Mouse (Mus musculus): Measurements from ENCODE around the gene Gm49776. TPM values are rescaled to one million over a fixed set of nuclear protein-coding genes. Genes with fewer than 3 reads are reported as not detected.

Gene Gm49776
- polyA plus RNA-seq, 1 experiment: not detected

DNA sequence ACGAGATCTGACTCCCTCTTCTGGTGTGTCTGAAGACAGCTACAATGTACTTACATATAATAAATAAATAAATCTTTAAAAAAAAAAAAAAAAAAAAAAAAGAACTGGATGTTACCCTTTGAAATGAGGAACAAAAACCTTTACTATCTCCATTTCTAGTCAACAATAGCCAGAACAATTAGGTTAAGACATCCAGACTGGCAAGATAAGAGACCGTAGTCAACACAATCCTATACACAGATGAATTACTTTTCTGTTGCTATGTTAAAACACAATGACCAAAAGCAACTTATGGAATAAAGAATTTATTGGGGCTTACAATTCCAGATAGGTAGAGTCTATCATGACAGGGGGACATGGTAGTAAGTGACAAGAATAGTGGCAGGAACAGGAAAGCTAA is 6.9 kb upstream of the Gm49776 start:
- no peak for TF ChIP-seq CTCF (IDR thresholded peaks at IDR 0.05; ENCODE audit: borderline replicate concordance, control insufficient read depth, extremely low read depth, insufficient read depth, low read length, poor library complexity)
- no peak for TF ChIP-seq POLR2A (IDR thresholded peaks at IDR 0.05; ENCODE audit: control insufficient read depth, extremely low read depth, insufficient read depth, low read length, poor library complexity)
- Histone ChIP-seq H3K27me3 (ENCODE audit: control insufficient read depth, insufficient read depth, low read length) (no peaks in the 10 kb centered on the region), H3K36me3 (ENCODE audit: control insufficient read depth, insufficient read depth, low read length) (peaks cover 81% of the 10 kb centered on the region), H3K4me1 (replicated peaks; ENCODE audit: control insufficient read depth, insufficient read depth, low read length) (no peaks in the 10 kb centered on the region), H3K4me3 (ENCODE audit: control insufficient read depth, insufficient read depth, low read length) (no peak overlapping the region), H3K27ac (ENCODE audit: control insufficient read depth, insufficient read depth, low read length) (no peak overlapping the region)
- WGBS: 94% methylated on average over 2 of the region's 2 CpGs
- DNase-seq: no peak

DNA sequence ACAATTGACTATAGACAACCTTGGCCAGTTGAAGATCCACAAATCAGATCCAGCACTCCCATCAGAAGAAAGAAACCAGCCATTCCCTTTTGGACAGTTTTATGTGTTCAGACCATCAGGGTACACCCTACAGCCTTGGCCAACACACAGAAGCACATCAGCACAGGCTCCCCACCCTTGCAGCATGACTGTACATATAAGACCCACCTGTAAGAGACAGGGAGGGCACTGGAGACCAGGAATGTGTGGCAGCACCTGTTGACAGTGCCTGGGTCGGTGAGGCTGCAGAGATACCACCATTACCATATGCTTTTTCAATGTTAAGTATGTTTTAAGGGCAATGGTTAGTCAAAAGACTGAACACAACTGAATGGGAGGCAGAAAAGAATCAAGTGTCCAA is 4.3 kb downstream of the Gm49776 start:
- TF ChIP-seq CTCF (IDR thresholded peaks at IDR 0.05; ENCODE audit: borderline replicate concordance, control insufficient read depth, extremely low read depth, insufficient read depth, low read length, poor library complexity) (no peak), POLR2A (IDR thresholded peaks at IDR 0.05; ENCODE audit: control insufficient read depth, extremely low read depth, insufficient read depth, low read length, poor library complexity) (no peak)
- 87% methylated on average over 1 of the region's 1 CpGs for WGBS
- no peak for DNase-seq
- Histone ChIP-seq H3K27ac (ENCODE audit: control insufficient read depth, insufficient read depth, low read length) (no peak overlapping the region), H3K36me3 (ENCODE audit: control insufficient read depth, insufficient read depth, low read length) (peaks cover 70% of the 10 kb centered on the region), H3K4me3 (ENCODE audit: control insufficient read depth, insufficient read depth, low read length) (no peak overlapping the region), H3K4me1 (replicated peaks; ENCODE audit: control insufficient read depth, insufficient read depth, low read length) (peaks cover 12% of the 10 kb centered on the region), H3K27me3 (ENCODE audit: control insufficient read depth, insufficient read depth, low read length) (no peaks in the 10 kb centered on the region)

DNA sequence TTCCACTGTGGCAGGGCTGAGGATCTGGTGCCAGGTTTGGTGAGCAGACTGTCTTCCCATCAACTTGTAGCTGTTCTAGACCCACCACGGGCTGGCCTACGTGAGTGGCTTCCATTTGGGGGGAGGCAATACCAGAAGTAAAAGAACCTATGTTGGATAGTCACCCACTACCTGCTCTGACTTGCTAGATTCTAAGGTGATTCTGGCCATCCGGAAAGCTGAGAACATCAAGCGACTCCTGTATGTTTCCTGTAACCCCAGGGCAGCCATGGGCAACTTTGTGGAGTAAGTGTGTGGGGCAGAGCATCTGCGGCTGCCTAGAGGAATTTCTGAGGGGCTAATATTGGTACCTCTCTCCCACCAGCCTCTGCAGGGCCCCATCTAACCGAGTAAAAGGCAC is 5.4 kb downstream of the Gm49776 start:
- 86% methylated on average over 6 of the region's 6 CpGs for WGBS
- Histone ChIP-seq H3K36me3 (ENCODE audit: control insufficient read depth, insufficient read depth, low read length) (peaks cover 59% of the 10 kb centered on the region), H3K27ac (ENCODE audit: control insufficient read depth, insufficient read depth, low read length) (no peak overlapping the region), H3K4me3 (ENCODE audit: control insufficient read depth, insufficient read depth, low read length) (no peak overlapping the region), H3K4me1 (replicated peaks; ENCODE audit: control insufficient read depth, insufficient read depth, low read length) (peaks cover 15% of the 10 kb centered on the region), H3K27me3 (ENCODE audit: control insufficient read depth, insufficient read depth, low read length) (no peaks in the 10 kb centered on the region)
- TF ChIP-seq CTCF (IDR thresholded peaks at IDR 0.05; ENCODE audit: borderline replicate concordance, control insufficient read depth, extremely low read depth, insufficient read depth, low read length, poor library complexity) (no peak), POLR2A (IDR thresholded peaks at IDR 0.05; ENCODE audit: control insufficient read depth, extremely low read depth, insufficient read depth, low read length, poor library complexity) (no peak)
- no peak for DNase-seq

DNA sequence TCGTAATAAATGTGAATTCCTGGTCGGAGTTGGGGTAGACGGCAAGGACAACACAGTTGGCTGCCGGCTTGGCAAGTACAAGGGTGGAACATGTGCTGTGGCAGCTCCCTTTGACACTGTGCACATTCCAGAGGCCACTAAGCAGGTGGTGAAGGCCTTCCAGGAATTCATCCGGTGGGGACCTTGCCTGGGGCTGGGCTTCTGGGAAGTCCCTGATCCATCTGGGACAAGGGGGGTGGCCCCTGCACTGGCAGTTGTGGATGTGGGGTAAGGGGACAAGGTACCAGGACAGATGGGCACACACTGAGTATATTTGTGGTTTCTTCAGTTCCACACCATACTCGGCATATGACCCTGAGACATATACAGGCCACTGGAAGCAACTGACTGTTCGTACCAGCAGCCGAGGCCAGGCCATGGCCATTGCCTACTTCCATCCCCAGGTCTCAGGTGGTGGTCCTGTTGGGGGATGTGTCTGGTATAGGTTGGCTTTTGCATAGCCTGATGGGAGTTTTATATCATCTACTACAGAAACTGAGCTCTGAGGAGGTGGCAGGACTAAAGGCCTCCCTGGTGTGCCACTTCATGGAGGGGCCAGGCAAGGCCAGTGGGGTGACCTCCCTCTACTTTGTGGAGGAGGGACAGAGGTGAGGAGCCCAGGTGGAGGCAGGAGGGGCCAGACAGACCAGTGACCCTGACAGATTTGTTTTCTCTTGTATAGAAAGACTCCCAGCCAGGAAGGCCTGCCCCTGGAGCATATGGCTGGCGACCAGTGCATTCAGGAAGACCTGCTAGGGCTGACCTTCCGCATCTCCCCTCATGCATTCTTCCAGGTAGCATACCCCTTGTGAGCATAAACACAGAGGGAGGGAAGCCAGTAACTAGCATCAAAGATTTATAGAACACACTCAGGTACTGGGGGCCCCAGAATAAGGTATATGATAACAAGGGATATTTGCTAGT is 7.0 kb downstream of the Gm49776 start:
- DNase-seq: no peak
- Histone ChIP-seq H3K4me1 (replicated peaks; ENCODE audit: control insufficient read depth, insufficient read depth, low read length) (peaks cover 17% of the 10 kb centered on the region), H3K27me3 (ENCODE audit: control insufficient read depth, insufficient read depth, low read length) (no peaks in the 10 kb centered on the region)

DNA sequence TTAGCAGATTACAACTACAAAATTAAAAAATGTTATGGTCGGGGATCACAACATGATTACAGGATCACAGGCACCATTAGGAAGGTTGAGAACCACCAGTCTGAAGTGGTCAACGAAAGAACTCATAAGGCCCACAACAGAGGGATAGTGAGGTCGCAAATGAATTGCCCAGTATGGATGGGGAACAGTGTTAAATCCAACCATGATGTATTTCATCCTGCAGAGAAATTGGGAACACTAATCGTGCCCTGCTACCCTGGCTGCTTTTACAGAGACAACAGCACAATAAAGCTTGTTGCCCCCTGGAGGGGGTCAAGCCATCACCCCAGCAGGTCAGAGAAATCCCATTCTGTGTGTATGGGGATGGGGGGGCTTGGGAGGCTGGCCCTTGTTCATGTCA is 7.9 kb downstream of the Gm49776 start:
- Histone ChIP-seq H3K27me3 (ENCODE audit: control insufficient read depth, insufficient read depth, low read length) (no peaks in the 10 kb centered on the region), H3K27ac (ENCODE audit: control insufficient read depth, insufficient read depth, low read length) (no peak overlapping the region), H3K36me3 (ENCODE audit: control insufficient read depth, insufficient read depth, low read length) (peaks cover 43% of the 10 kb centered on the region), H3K4me3 (ENCODE audit: control insufficient read depth, insufficient read depth, low read length) (no peak overlapping the region), H3K4me1 (replicated peaks; ENCODE audit: control insufficient read depth, insufficient read depth, low read length) (peaks cover 17% of the 10 kb centered on the region)
- TF ChIP-seq CTCF (IDR thresholded peaks at IDR 0.05; ENCODE audit: borderline replicate concordance, control insufficient read depth, extremely low read depth, insufficient read depth, low read length, poor library complexity) (no peak), POLR2A (IDR thresholded peaks at IDR 0.05; ENCODE audit: control insufficient read depth, extremely low read depth, insufficient read depth, low read length, poor library complexity) (no peak)
- no peak for DNase-seq
- WGBS: 77% methylated on average over 4 of the region's 4 CpGs

More for the DNA sequence above, 7.0 kb downstream of the Gm49776 start:
- 91% methylated on average over 10 of the region's 10 CpGs for WGBS
- Histone ChIP-seq H3K36me3 (ENCODE audit: control insufficient read depth, insufficient read depth, low read length) (peaks cover 45% of the 10 kb centered on the region), H3K27ac (ENCODE audit: control insufficient read depth, insufficient read depth, low read length) (no peak overlapping the region), H3K4me3 (ENCODE audit: control insufficient read depth, insufficient read depth, low read length) (no peak overlapping the region)
- TF ChIP-seq CTCF (IDR thresholded peaks at IDR 0.05; ENCODE audit: borderline replicate concordance, control insufficient read depth, extremely low read depth, insufficient read depth, low read length, poor library complexity): no peak
- no peak for TF ChIP-seq POLR2A (IDR thresholded peaks at IDR 0.05; ENCODE audit: control insufficient read depth, extremely low read depth, insufficient read depth, low read length, poor library complexity)

DNA sequence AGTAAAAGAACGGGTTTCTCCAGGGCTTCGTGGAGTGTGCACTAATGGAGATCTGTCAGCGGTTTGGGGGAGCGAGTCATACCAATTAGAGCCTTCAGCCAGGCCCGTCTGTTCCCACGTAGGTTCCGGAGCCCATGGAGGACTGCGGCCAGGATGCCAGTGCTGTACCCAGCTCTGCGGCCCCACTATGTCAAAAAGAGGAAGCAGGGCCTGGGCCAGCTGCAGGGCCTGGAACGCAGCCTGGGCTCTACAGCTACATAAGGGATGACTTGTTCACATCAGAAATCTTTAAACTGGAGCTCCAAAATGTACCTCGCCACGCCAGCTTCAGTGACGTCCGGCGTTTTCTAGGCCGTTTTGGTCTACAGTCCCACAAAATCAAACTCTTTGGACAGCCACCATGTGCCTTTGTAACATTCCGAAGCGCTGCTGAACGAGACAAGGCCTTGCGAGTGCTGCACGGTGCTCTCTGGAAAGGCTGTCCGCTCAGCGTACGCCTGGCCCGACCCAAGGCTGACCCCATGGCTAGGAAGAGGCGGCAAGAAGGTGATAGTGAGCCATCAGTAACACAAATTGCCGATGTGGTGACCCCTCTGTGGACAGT is 8.7 kb downstream of the Gm49776 start:
- Histone ChIP-seq H3K27ac (ENCODE audit: control insufficient read depth, insufficient read depth, low read length) (peak overlapping the region; percentile 10; the same call in 1 of the 2 replicates), H3K36me3 (ENCODE audit: control insufficient read depth, insufficient read depth, low read length) (peaks cover 43% of the 10 kb centered on the region), H3K27me3 (ENCODE audit: control insufficient read depth, insufficient read depth, low read length) (no peaks in the 10 kb centered on the region), H3K4me1 (replicated peaks; ENCODE audit: control insufficient read depth, insufficient read depth, low read length) (peaks cover 17% of the 10 kb centered on the region), H3K4me3 (ENCODE audit: control insufficient read depth, insufficient read depth, low read length) (peak overlapping the region; percentile 76)
- WGBS: 3% methylated on average over 27 of the region's 27 CpGs
- peak; percentile 46 for DNase-seq
- TF ChIP-seq POLR2A (IDR thresholded peaks at IDR 0.05; ENCODE audit: control insufficient read depth, extremely low read depth, insufficient read depth, low read length, poor library complexity): no peak
- TF ChIP-seq CTCF (IDR thresholded peaks at IDR 0.05; ENCODE audit: borderline replicate concordance, control insufficient read depth, extremely low read depth, insufficient read depth, low read length, poor library complexity): no peak
